Mouse (Mus musculus) hindlimb bud, embryonic 11.5 days (tissue): ENCODE measurements at regions not wholly inside any gene's neighbourhood (a gene's known extent, or its start where the extent isn't known, plus 50 kb on each side); places are given as distances from the start of the nearest gene placed in this dataset.

ENCODE experiments used
- DNase-seq: peaks from one replicate; pipeline ENCODE4 v3.0.0-alpha.2; 2012; ENCODE audit warnings: low read depth, low spot score; ENCODE audit errors: extremely low spot score

DNA sequence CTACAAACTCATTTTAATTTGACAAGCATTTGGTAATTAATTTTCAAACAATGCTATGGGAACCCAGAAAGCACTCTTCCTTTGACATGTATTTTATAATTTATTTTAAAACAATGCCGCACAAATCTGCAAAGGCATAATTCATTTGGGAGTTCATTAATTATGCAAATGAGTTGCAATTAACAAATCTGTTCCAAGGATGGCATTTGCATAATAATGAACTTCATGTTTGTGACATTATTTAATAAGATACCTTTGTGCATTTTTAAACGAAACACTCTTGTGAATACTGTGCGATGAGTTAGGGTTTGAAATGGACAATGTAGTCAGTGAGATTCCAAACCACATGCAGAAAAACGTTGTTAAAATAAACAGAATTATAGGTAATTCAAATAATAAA lies 80.9 kb upstream of the Itga4 start:
- no peak for DNase-seq

DNA sequence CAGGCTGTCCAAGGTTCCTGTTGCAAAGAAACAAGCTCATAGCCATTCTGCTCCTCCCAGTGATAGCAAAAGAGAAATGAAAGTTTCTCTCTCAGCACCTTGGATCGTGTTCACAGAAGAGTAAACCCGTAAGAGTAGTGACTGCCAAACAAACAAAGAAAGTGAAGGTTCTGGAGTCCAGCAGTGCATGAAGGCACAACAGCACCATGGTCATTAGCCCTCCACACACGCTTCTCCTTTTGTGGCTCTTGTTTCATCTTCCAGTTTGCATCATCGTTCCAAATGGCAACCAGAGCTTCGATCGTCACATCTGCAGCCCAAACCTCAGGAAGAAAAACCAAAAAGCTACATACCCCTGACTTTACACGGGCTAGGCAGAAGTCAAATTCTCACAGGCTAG lies 74.4 kb upstream of the Itga4 start:
- DNase-seq: no peak

DNA sequence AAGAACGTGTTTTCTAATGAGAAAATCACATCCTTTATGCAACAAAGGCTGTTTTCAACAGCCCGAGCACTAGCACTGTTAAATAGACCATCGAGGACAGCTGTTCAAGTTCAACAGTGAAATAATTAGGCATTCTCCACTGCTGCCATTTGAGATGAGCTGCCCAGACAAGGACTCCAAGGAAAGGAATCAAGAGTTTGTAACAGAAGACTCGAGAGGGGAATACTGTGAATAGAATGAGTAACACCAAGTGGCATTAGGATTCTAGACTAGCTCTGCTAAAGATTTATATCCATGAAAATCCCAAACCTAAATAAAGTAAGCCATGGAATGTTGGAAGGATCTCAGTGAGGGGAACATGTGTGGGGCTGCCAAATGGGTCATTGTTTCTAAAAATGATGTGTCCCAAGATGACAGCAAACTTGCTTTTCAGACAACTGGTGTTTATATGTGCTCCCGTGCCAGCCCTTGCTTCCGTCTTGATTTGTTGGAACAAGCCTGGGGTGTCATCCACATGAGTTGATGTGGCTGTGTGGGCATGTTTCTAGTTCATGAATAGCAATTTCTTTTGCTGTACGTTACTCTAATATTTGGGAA lies 72.1 kb upstream of the Itga4 start:
- no peak for DNase-seq

DNA sequence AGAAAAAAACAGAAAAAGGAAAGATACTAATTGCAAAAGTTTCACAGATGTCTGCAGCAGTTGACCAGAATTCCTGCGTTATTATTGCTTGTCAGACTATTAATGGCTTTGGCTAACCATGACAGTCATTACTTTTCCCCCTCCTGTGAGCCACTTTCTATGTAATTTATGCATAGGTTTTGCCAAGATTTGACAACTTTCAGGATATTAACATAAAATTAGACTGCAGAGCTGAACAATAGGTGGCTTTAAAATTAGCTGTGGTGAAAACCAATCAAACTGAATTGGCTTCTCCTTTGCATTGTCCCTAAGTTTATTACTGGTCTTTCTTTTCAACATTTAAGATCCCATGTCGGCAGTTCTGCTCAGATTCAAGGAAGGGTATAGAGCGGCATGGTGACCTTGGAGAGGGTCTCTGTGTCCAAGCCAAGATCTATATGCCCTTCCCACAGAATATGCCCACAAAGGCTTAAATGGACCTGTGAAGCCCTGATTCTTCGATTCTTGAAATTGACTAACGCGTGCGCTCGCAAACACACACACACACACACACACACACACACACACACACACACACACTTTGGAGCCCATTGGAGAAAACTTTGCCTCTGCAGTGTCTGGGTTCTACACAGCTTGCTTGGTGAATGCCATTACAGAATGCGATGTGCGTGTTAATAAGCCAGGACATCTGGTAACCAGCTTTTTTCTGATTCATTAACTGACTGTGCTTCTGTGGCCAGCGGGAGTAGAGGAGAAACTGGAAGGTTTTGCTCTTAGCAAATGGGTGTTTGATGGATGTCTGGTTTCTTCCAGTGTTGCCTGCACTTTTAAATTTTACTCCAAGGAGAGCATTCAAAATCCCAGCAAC lies 69.8 kb upstream of the Itga4 start:
- DNase-seq: no peak

DNA sequence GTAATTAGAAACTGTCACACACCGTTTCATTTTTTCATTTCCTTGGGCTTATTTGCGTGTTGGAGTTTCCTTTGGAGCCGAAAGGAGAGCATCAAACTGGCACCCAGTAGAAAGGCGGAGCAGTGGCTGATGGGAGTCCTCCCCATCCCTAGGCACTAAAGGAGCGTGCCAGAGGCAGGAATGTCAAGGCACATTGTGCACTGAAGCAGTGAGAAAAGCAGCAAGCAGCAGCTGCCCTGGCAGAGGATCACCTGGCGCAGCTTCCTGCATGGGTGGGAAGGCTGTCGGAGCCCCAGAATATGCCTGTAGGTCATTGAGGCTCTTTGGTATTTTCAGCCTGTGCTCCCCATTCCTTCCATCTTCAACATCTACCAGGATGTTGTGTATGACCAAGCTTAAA lies 68.3 kb upstream of the Itga4 start:
- DNase-seq: no peak

DNA sequence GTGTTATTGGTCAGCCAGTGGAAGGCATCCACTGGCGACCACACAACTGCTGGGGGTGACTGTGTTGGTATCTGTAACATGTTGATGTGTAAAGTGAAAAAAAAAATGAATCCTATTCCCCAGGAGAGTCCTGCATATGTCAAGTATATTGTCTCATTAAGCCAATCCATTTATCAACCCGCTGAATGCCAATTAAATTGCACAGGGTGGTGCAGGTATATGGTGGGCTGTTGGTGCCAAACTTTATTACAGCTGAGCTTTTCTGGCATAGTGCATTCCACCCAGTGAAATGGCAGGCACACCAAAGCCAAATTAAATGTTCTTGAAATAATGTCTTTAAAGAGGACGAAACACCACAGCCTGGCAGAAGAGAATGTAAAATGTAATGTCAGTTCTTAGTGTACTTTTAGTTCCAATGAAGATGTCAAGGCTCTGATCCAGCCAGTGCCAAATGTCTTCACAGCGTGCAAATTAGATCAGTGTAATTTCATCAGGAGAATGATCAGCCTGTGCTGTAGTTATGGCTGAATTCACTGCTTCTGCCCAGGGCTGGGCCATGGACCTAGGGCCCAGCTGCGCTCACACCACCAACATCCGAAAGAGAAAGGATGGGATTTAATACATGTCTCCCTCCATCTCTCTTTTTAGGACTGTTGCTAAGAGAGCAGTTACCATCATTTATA lies 66.6 kb upstream of the Itga4 start:
- no peak for DNase-seq

DNA sequence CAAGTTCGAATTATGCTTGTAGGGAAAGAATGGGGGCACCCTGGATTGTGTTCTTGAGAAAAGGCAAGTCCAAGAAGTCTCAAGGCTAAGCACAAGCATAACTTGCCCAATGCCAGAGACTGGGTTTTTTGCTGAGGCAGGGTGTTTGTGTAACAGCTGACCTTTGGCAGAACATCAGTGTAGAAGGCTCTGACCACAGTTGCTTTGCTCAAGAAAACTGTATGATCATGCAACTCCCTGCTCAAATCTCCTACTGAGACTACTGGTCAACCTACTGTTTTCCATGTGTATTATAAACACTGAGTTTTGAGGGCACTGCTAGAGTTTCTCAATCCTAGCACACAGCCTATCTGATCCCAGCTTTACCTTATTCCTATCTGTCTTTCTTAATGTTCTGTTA lies 61.4 kb upstream of the Itga4 start:
- DNase-seq: no peak

DNA sequence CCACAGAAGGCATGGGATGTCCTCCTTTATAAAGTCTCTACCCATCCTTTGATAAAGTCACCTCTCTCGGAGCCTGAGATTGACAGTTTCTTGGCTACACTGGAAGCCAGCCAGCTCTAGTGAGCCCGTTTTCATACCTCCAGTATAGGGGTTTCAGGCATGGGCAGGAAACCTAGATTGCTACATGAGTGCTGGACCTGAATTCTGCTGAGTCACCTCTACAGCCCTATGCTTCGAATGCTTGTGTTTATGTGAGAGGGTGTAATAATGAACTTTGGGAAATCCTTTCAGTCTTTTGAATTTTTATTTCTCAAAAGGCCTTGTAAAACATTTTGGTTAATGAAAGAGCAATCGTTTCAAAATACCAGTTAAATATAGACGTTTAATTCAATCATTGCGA lies 53.5 kb upstream of the Itga4 start:
- no peak for DNase-seq
